Mouse (Mus musculus): ENCODE measurements around the gene Pak4. TPM values are rescaled to one million over a fixed set of nuclear protein-coding genes. Genes with fewer than 3 reads are reported as not detected.

The Pak4 gene
- total RNA-seq, 1 experiment from 2014 or later = 10.4 TPM

GRCm38 (mm10) chr7:28572689-28573088, 25.3 kb downstream of the Pak4 start:
- ATAC-seq (replicated peaks in 1 of 2; ENCODE audit: insufficient read depth in 1 of 2, low FRiP score in 2 of 2, low TSS enrichment in 1 of 2, low read depth in 1 of 2, poor library complexity in 2 of 2, severe bottlenecking in 2 of 2) = no peak

GRCm38 (mm10) chr7:28570982-28571682, 26.9 kb downstream of the Pak4 start:
- ATAC-seq (replicated peaks in 1 of 2; ENCODE audit: insufficient read depth in 1 of 2, low FRiP score in 2 of 2, low TSS enrichment in 1 of 2, low read depth in 1 of 2, poor library complexity in 2 of 2, severe bottlenecking in 2 of 2) = no peak

GRCm38 (mm10) chr7:28570291-28570981, 27.5 kb downstream of the Pak4 start:
- ATAC-seq (replicated peaks in 1 of 2; ENCODE audit: insufficient read depth in 1 of 2, low FRiP score in 2 of 2, low TSS enrichment in 1 of 2, low read depth in 1 of 2, poor library complexity in 2 of 2, severe bottlenecking in 2 of 2) = no peak

- peak; percentile 36 to 68; a peak in 3 of 4 replicates for ATAC-seq (replicated peaks in 1 of 2; ENCODE audit: insufficient read depth in 1 of 2, low FRiP score in 2 of 2, low TSS enrichment in 1 of 2, low read depth in 1 of 2, poor library complexity in 2 of 2, severe bottlenecking in 2 of 2)
These were observed 29.7 kb downstream of the Pak4 start for GRCm38 (mm10) chr7:28568253-28568652.

- no peak for ATAC-seq (replicated peaks in 1 of 2; ENCODE audit: insufficient read depth in 1 of 2, low FRiP score in 2 of 2, low TSS enrichment in 1 of 2, low read depth in 1 of 2, poor library complexity in 2 of 2, severe bottlenecking in 2 of 2)
These were observed 30.4 kb downstream of the Pak4 start for GRCm38 (mm10) chr7:28567539-28567938.

GRCm38 (mm10) chr7:28565407-28565806, 32.6 kb downstream of the Pak4 start:
- peak in 1 of 2 experiments; percentile 48; a peak in 2 of 4 replicates for ATAC-seq (replicated peaks in 1 of 2; ENCODE audit: insufficient read depth in 1 of 2, low FRiP score in 2 of 2, low TSS enrichment in 1 of 2, low read depth in 1 of 2, poor library complexity in 2 of 2, severe bottlenecking in 2 of 2)

- no peak for ATAC-seq (replicated peaks in 1 of 2; ENCODE audit: insufficient read depth in 1 of 2, low FRiP score in 2 of 2, low TSS enrichment in 1 of 2, low read depth in 1 of 2, poor library complexity in 2 of 2, severe bottlenecking in 2 of 2)
These were observed 35.0 kb downstream of the Pak4 start for GRCm38 (mm10) chr7:28562951-28563350.

GRCm38 (mm10) chr7:28562371-28562770, 35.6 kb downstream of the Pak4 start:
- ATAC-seq (replicated peaks in 1 of 2; ENCODE audit: insufficient read depth in 1 of 2, low FRiP score in 2 of 2, low TSS enrichment in 1 of 2, low read depth in 1 of 2, poor library complexity in 2 of 2, severe bottlenecking in 2 of 2) = no peak

GRCm38 (mm10) chr7:28561967-28562366, 36.0 kb downstream of the Pak4 start:
- ATAC-seq (replicated peaks in 1 of 2; ENCODE audit: insufficient read depth in 1 of 2, low FRiP score in 2 of 2, low TSS enrichment in 1 of 2, low read depth in 1 of 2, poor library complexity in 2 of 2, severe bottlenecking in 2 of 2) = no peak

- no peak for ATAC-seq (replicated peaks in 1 of 2; ENCODE audit: insufficient read depth in 1 of 2, low FRiP score in 2 of 2, low TSS enrichment in 1 of 2, low read depth in 1 of 2, poor library complexity in 2 of 2, severe bottlenecking in 2 of 2)
These were observed 37.1 kb downstream of the Pak4 start for GRCm38 (mm10) chr7:28560856-28561255.

- no peak for ATAC-seq (replicated peaks in 1 of 2; ENCODE audit: insufficient read depth in 1 of 2, low FRiP score in 2 of 2, low TSS enrichment in 1 of 2, low read depth in 1 of 2, poor library complexity in 2 of 2, severe bottlenecking in 2 of 2)
These were observed 39.5 kb downstream of the Pak4 start for GRCm38 (mm10) chr7:28558486-28558885.

GRCm38 (mm10) chr7:28557708-28558107, 40.3 kb downstream of the Pak4 start:
- ATAC-seq (replicated peaks in 1 of 2; ENCODE audit: insufficient read depth in 1 of 2, low FRiP score in 2 of 2, low TSS enrichment in 1 of 2, low read depth in 1 of 2, poor library complexity in 2 of 2, severe bottlenecking in 2 of 2) = peak; percentile 73 to 74

GRCm38 (mm10) chr7:28557069-28557468, 40.9 kb downstream of the Pak4 start:
- no peak for ATAC-seq (replicated peaks in 1 of 2; ENCODE audit: insufficient read depth in 1 of 2, low FRiP score in 2 of 2, low TSS enrichment in 1 of 2, low read depth in 1 of 2, poor library complexity in 2 of 2, severe bottlenecking in 2 of 2)

GRCm38 (mm10) chr7:28555939-28556535, 41.9 kb downstream of the Pak4 start:
- ATAC-seq (replicated peaks in 1 of 2; ENCODE audit: insufficient read depth in 1 of 2, low FRiP score in 2 of 2, low TSS enrichment in 1 of 2, low read depth in 1 of 2, poor library complexity in 2 of 2, severe bottlenecking in 2 of 2) = no peak

- ATAC-seq (replicated peaks in 1 of 2; ENCODE audit: insufficient read depth in 1 of 2, low FRiP score in 2 of 2, low TSS enrichment in 1 of 2, low read depth in 1 of 2, poor library complexity in 2 of 2, severe bottlenecking in 2 of 2) = no peak
These were observed 44.9 kb downstream of the Pak4 start for GRCm38 (mm10) chr7:28553076-28553475.

- peak; percentile 62 to 74 for ATAC-seq (replicated peaks in 1 of 2; ENCODE audit: insufficient read depth in 1 of 2, low FRiP score in 2 of 2, low TSS enrichment in 1 of 2, low read depth in 1 of 2, poor library complexity in 2 of 2, severe bottlenecking in 2 of 2)
These were observed 50.4 kb downstream of the Pak4 start for GRCm38 (mm10) chr7:28547628-28548027.

- no peak for ATAC-seq (replicated peaks in 1 of 2; ENCODE audit: insufficient read depth in 1 of 2, low FRiP score in 2 of 2, low TSS enrichment in 1 of 2, low read depth in 1 of 2, poor library complexity in 2 of 2, severe bottlenecking in 2 of 2)
These were observed 50.8 kb downstream of the Pak4 start, which contains the start of gene Nccrp1 for GRCm38 (mm10) chr7:28547154-28547553. Gene Nccrp1 (minus strand): TSS chr7:28547254.

- no peak for ATAC-seq (replicated peaks in 1 of 2; ENCODE audit: insufficient read depth in 1 of 2, low FRiP score in 2 of 2, low TSS enrichment in 1 of 2, low read depth in 1 of 2, poor library complexity in 2 of 2, severe bottlenecking in 2 of 2)
These were observed 51.3 kb downstream of the Pak4 start for GRCm38 (mm10) chr7:28546649-28547048.
